Comparison of ENCODE assay signal across 21 mouse cellular contexts in the genomic region with DNA sequence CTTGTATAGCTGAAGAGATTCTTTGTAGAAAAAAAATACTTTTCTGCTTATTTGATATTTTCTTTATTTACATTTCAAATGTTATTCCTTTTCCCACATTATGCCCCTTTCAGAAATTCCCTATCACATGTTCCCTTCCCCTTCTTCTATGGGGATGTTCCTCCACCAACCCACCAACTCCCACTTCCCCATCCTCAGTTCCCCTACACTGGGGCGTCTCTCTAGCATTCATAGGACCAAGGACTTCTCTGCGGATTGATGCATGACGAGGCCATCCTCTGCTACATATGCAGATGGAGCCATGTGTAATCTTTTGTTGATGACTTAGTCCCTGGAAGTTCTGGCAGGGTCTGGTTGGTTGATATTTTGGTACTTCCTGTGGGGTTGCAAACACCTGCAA.
"Had no signal": no experiment of that assay in that cellular context is flagged by ENCODE, and none has a peak within 500 bp of the region (broad histone marks: within the 10 kb centered on the region; RNA-seq: fewer than 3 reads in every experiment).

No protein-coding gene starts in this region.

- H3K27ac ChIP-seq: hindbrain, postnatal 0 days; kidney, postnatal 0 days; layer of hippocampus, adult 2 months; limb, embryonic 12.5 days; limb, embryonic 15.5 days; liver, embryonic 14.5 days; midbrain, embryonic 12.5 days; midbrain, embryonic 15.5 days; stomach, postnatal 0 days had no signal

- H3K27me3 ChIP-seq: limb, embryonic 12.5 days; limb, embryonic 15.5 days; midbrain, embryonic 12.5 days; midbrain, embryonic 15.5 days had no signal

- H3K36me3 ChIP-seq: limb, embryonic 12.5 days; limb, embryonic 15.5 days; midbrain, embryonic 12.5 days; midbrain, embryonic 15.5 days had no signal

- H3K4me3 ChIP-seq: layer of hippocampus, adult 2 months; limb, embryonic 12.5 days; limb, embryonic 15.5 days; midbrain, embryonic 12.5 days; midbrain, embryonic 15.5 days; myocyte had no signal

- ATAC-seq: hindbrain, postnatal 0 days; inflammation-experienced regulatory T-cells, adult 6 months; intestine, embryonic 16.5 days; liver, postnatal 0 days; lung, postnatal 0 days; midbrain, embryonic 15.5 days had no signal

- DNase-seq: kidney, adult 18-20 months; kidney, postnatal 25 days; layer of hippocampus, adult 9-11 months; liver, postnatal 0 days; lung, embryonic 14.5 days; lung, postnatal 36 days; right cerebral cortex, adult 18-20 months; right cerebral cortex, postnatal 14 days had no signal

- H3K4me1 ChIP-seq: limb, embryonic 12.5 days; limb, embryonic 15.5 days; midbrain, embryonic 12.5 days; midbrain, embryonic 15.5 days had no signal
